Mouse (Mus musculus): ENCODE results near the gene Prdm16.

GRCm38 (mm10) chr4:154531368-154531767 lies 105.3 kb downstream of the Prdm16 start:
- TF ChIP-seq MAX (IDR thresholded peaks at IDR 0.05; ENCODE audit: low read depth) (no peak), POLR2A (IDR thresholded peaks at IDR 0.05; ENCODE audit: insufficient read length, low read depth) (no peak), CEBPB (IDR thresholded peaks at IDR 0.05; ENCODE audit: insufficient read depth, poor library complexity, severe bottlenecking) (no peak), TCF12 (IDR thresholded peaks at IDR 0.05; ENCODE audit: insufficient read depth, poor library complexity, severe bottlenecking) (no peak), USF1 (IDR thresholded peaks at IDR 0.05; ENCODE audit: low read depth) (no peak), SRF (IDR thresholded peaks at IDR 0.05; ENCODE audit: control insufficient read depth, insufficient read length, low read depth) (no peak)

All from myocyte (in vitro differentiated cells).